Mouse (Mus musculus): ENCODE measurements around the gene Rab43.
A peak's percentile ranks its signal among the peaks of the same experiment; 100 is the strongest.

Rab43 gene

DNA sequence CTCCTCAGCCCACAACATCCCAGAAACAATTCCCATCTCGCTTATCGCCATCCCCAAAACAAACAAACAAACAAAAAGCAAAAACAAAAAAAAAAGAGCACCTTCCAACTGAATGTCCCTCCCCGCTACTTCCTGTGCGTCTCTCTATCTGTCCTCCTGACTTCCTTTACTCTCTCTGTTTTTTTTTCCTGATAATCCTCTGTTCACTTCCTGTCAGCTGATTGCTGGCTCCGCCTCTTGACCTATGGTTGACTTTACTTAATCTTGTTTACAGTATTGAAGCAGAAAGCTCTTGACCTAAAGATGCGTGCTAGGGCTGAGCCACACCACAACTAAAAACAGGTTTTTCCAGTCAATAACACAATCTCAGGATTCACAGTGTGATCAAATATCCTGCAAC is 63.4 kb downstream of the Rab43 start:
- no peak for DNase-seq (ENCODE audit: low spot score)

DNA sequence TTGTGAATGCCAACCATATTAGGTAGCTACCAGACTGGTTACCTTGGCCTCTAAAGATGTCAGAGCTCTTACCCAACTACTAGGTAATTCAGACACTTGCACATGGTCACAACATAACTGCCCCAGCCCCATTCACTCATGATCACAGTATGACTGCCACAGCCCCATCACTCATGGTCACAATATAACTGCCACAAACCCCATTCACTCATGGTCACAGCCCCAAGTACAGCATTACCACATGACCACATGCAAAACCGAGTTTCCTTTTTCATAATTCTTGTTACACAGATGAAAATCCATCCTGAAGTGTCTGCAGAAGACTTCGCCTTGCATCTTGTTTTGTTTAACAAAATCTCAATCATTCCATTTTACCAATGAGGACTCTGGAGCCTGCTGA is 63.9 kb downstream of the Rab43 start:
- no peak for DNase-seq (ENCODE audit: low spot score)

DNA sequence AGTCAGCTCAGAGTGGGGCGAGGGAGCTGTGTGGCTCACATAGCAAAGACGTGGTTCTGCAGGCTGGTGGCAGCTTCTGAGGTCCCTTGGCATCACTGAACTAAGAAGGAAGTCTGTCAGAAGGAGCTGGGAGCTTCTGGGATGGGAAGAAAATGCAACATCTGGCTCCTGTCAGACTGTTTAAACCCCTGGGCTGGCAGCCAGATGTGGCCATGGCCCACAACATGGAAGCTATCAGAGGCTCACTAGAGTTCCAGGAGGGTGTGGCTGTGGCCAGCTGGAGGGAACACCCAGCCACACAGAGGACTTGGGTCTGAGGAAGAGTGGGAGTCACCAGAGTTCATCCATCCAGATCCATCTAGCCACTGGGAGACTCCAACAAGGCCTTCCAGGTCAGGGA is 65.1 kb downstream of the Rab43 start:
- DNase-seq (ENCODE audit: low spot score): no peak

DNA sequence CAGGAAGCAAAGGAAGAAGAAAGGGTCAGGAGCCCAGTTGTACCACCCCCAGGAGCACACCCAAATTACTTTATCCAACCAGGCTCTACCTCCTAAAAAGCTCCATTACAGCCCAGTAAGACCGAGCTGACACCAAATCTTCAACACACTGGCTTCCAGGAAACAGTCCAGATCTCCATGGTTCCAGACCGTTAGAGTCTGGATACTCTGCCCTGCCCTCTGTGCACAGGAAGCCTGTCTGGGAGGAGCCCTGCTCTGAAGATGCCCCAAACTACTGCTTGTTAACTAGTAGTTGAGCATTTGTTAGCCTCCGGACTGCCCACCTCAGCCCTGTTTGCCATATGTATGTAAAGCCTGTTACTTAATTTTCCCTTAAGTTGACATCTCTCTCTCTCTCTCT is 65.9 kb downstream of the Rab43 start:
- DNase-seq (ENCODE audit: low spot score): no peak

- DNase-seq (ENCODE audit: low spot score): no peak
Measured at GRCm38 (mm10) chr6:87745301-87745700, 66.7 kb downstream of the Rab43 start.

GRCm38 (mm10) chr6:87744632-87745031 is 67.3 kb downstream of the Rab43 start:
- no peak for DNase-seq (ENCODE audit: low spot score)

DNA sequence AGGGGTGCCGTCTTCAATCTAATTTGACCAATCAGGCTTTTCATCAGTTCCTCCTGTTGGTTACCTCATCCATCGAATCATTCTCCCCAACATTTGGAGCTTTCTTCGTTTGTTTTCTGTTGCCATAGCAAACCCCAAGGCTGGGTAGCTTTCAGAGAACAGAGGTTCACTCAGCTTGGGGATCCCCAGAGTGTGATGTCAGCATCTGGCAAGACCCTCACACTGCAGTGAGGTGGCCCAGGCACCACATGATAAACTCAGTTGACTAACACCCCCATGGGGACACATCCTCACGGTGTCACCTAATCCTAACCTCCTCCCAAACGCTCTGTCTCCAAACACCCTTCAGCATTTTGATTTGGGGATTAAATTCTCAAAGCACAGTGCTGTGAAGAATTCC is 68.7 kb downstream of the Rab43 start:
- DNase-seq (ENCODE audit: low spot score): no peak

DNA sequence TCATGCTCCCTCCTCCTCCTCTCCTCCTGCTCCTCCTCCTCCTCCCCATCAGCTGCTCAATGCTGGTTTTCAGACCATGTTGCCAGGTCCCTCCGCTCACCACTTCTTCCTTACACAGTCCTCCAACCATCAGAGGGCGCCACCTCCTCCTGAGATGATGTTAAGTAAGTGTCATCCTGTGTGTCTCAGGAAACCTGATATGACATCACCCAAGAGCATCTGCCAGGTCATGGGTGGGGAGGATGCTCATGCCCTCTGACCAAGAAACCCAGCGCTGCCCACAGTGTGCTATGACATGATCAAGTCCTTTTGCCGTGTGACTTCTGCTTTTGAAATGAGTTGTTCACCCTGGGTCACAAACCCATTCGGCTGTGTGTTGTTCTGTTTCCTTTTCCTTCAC is 69.2 kb downstream of the Rab43 start:
- peak; percentile 18 for DNase-seq (ENCODE audit: low spot score)

- no peak for DNase-seq (ENCODE audit: low spot score)
Measured at GRCm38 (mm10) chr6:87741978-87742377, 70.0 kb downstream of the Rab43 start.

DNA sequence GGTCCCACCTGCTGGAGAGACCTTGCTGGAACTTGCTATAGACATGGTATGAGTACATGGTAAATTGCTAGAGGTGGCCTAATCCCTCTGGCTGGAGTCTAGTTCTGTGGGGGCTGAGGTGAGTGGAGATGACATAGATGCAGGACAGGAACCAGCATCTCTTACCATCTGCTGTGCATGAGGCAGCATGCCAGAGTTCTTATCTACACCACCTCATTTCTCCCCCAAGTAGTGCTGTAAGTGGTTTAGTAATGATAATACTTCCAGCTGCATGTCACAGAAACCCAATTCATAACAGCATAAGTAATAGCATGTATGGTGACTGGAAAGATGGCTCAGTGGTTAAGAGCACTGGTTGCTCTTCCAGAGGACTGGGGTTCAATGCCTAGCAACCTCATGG is 71.5 kb downstream of the Rab43 start:
- no peak for DNase-seq (ENCODE audit: low spot score)

DNA sequence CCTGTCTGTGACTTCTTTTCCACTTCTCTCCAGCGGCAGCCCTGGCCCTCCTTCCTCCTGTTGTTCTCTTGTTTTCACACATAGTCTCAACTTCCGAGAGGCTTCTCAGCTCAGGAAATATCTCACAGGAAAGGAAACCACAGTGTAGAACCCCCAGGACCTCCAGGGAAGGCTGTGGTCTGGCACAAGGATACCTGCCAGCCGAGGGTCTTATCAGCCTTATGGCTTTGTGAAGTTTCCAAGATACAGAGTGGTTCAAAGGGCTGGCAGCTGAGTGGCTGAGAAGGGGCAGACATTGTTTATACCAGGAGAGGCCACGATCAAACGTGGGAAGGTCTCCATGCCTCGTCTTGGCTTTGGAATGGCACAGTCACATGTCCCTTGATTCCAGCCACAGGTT is 72.1 kb downstream of the Rab43 start:
- DNase-seq (ENCODE audit: low spot score): no peak
